Mouse (Mus musculus): ENCODE data around the gene Gm21732. TPM values are rescaled to one million over a fixed set of nuclear protein-coding genes. Genes with fewer than 3 reads are reported as not detected.
"Not testable (repeated sequence)": the region's sequence is repeated elsewhere in the genome, so short reads cannot be mapped to it uniquely, and the experiment has no call there.

Gm21732 gene
- polyA plus RNA-seq (2014; fragmentation: Nextera tagmentation; extraction: Ambion mirVana), result not detected in 2 replicates

DNA sequence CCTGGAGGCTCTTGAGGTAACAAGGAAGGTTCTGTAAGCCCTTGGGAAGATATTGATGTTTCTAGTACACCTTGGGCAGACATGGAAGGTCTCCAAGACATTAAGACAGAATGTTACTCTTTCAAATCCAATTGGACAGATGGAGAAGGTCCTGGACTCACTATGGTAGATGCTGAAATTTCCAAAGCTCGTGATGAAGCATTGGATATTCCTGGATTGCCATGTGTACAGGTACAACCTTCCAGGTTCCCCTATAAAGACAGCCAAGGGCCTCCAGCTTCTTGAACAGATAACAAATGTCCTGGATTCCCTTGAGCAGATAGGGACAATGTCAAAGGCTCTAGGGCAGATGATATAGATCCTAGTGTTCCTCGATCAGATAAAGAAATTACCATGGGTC is at the start of gene Gm21732:
Gm21732 (minus strand) TSS at position 101 of the 400 bp plus-strand sequence.
- not testable (repeated sequence) for H3K27ac ChIP-seq (ENCODE audit: low read depth, low read length); H3K27me3 ChIP-seq (ENCODE audit: control insufficient read depth, insufficient read depth, low read length); DNase-seq (ENCODE audit: low spot score, missing footprints); H3K9me3 ChIP-seq (ENCODE audit: control insufficient read depth, low read length); H3K4me2 ChIP-seq; ATAC-seq (ENCODE audit: low FRiP score); H3K9ac ChIP-seq (ENCODE audit: low read length); H3K36me3 ChIP-seq (ENCODE audit: control insufficient read depth, insufficient read depth, low read length); H3K4me1 ChIP-seq (ENCODE audit: control insufficient read depth, insufficient read depth, low read length); H3K4me3 ChIP-seq (ENCODE audit: low read depth, low read length)
- WGBS, result no CpG with 5 or more reads among the region's 2 CpGs

Other genes with a start within 250 kb of the Gm21732 start
- gene Gm20897, start 73.5 kb downstream of the Gm21732 start, polyA plus RNA-seq (2014; fragmentation: Nextera tagmentation; extraction: Ambion mirVana), result not detected in 2 replicates